Mouse (Mus musculus) lung, postnatal 4 days (tissue): ENCODE measurements around the gene Alkbh3.

Experiments
- DNase-seq, 2 experiments: peaks; one replicate each; pipeline ENCODE4 v3.0.0; 2021

The Alkbh3 gene

DNA sequence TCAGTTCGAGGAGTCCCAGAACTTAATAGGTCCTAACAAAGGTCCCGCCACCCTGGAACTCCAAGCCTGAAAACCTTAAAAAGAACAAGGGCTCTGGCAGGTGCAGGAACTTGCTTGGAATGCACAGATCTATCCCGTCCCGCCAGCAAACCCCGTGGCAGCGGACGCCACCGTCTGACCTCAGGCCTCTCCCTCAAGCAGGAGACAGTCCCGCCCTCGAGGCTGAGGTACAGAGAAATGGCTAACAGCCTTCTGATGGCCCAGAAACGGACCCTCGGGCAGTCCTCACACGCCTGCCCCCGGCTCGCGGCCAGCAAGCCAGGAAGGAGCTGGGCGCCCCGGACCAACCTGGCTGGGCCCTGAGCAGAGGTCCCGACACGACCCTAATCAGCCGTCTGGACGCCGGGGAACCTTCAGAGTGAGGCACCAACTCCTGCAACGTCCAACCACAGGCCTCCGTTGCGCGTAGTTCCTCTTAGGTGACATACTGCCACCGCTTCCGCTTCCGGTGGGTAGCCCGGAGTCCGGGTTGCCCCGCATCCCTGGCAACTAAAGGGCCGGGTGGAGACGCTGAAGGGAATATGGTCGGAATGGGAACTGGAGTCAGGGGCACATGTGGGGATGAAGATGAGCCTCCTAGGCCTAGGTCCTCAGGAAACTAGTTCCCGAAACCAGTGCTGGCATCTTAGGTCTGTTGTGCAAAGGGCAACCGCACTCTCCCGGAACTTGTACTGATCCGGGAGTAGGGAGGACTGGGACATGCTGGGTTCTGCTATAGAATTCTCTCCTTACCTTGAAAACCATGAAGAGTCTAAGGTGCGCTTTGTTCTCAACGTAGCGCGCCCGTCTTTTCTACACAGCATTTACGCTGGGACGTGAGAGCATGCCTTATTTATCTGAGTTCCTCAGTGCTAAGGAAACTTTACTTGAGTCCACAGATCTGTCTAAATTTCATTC is at the start of gene Alkbh3:
TSS of gene Alkbh3 (minus strand) at position 473 of the 957 bp plus-strand sequence.
- DNase-seq: peak; percentile 94 to 96

DNA sequence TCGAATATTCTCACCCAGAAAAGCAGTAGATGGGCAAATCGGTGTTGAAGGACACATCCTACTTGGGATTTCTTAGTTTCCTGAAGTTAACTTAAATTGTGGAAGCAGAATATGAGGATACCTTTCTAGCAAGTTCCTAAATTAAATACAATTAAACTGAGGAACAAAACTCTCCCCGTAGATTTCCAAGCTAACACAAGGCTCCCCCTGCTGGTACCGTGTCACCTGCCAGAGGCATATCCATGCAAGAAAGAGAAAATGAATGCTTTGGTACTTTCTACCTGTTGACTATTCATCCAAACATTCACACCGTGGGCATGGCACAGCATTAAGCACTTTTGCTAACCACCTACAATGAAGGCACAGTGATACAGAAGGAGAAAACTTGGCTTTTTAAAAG is 48.9 kb upstream of the Alkbh3 start:
- peak in 1 of 2 experiments; percentile 12 for DNase-seq

DNA sequence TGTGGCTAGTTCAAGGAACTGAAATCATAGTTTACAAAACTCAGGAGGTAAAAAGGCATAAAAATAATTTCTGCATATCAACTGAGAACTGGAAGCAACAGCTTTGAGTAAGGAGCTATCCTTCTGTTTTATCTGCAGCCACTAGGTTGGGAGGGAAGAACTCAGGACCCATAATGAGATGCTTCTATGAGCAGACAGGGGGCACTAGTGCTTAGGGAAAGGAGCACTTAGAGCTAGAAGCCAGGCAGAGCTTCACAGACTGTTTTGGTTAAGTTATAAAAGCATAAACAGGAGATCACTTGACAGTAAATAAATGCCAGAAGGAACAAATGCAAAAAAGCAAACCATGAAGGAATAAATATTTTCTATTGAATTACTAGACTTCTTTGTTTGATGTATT is 44.2 kb upstream of the Alkbh3 start:
- peak in 1 of 2 experiments; percentile 39 for DNase-seq

DNA sequence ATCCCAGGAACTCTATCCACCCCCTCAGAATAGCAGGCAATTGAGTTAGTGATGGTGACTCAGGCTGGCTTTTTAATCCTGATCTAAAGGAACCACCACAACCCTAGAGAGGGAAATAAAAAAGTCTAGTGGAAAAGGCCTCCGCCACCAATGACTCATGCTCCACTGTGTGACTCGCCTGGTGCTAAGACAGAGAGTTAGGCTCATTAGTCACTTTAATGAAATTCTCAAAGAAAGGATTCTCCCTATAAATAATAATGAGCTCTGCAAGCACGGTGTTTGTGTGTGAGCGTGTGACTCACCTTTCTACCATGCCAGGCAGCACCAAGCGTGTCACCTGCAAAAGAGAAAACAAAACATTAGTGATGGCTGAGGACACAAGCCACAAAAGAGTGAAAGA is 41.3 kb upstream of the Alkbh3 start:
- no peak for DNase-seq

GRCm38 (mm10) chr2:94050901-94051300 is 40.3 kb upstream of the Alkbh3 start:
- no peak for DNase-seq

GRCm38 (mm10) chr2:94049471-94050176 is 39.0 kb upstream of the Alkbh3 start:
- DNase-seq: no peak

- no peak for DNase-seq
Measured at GRCm38 (mm10) chr2:94048733-94049470, 38.3 kb upstream of the Alkbh3 start.

GRCm38 (mm10) chr2:94048271-94048670 is 37.7 kb upstream of the Alkbh3 start:
- no peak for DNase-seq

DNA sequence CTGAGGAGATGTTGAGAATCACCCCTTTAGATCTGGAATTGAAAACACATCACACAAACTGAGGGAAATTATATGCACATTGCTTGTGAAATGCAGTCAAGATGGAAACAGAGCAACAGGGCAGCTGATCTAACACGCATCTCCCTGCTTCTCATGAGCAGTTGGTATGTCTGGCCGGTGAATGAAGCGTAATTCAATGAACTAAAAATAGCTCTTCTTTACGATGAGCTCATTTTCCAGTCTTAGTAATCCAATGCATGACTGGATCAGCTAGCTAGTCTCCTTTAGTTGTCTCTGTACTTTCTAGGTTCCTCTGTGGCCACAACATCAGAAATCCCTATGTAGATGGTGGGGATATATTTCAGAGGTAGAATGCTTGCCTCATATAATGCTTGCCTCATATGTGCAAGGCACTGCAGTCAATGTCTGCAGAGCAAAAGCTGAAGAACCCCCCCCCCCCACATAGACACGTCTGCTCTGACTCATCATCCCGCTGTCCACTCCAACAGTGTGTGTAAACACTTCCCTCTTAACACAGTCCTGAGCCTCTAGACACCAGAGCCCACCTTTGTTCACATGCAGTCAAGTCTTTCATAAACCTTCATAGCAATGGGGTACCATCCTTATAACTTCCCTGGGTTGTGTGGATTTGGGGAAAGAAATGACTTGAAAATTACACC is 34.9 kb upstream of the Alkbh3 start:
- DNase-seq: no peak

GRCm38 (mm10) chr2:94044174-94044573 is 33.6 kb upstream of the Alkbh3 start:
- DNase-seq: no peak

DNA sequence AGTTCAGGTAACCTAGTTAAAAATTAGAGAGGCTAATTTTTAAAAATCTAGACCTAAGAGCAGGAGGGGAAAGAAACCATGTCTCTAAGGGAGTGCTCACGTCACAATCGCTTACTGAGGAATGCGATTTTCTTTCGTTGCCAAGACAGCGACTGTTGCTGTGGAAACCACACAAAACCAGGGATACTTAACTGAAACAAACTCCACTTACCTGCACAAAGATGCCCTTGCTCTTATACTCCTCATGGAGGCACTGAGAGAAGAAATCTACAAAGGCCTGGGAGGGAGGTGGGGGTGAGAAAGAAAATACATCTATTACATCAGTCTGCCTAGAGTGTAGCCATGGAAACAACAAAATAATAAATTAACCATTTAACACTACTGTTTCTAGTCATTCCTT is 33.1 kb upstream of the Alkbh3 start:
- DNase-seq: no peak

DNA sequence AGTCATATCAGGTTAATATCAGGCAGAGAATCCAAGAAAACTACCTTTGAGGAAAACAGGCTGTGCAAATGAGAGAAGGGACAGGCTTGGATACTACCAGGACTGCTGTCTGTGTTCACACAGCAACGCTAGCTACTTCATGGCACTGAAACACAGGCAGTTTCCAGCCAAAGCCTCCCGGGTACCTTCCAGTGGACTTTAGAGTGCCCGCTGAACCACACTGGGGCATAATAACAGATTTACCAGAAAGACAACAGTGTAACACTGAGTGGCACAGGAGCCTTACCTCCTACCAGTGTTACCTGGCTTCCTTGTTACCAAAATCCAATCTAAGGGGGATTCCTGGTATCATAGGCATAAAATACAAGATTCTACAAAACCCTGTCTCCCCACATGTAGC is 31.9 kb upstream of the Alkbh3 start:
- DNase-seq: no peak

- DNase-seq: no peak
Measured at GRCm38 (mm10) chr2:94040391-94041125, 30.0 kb upstream of the Alkbh3 start.

GRCm38 (mm10) chr2:94035428-94036331 is 25.1 kb upstream of the Alkbh3 start:
- DNase-seq: peak; percentile 30 to 74

DNA sequence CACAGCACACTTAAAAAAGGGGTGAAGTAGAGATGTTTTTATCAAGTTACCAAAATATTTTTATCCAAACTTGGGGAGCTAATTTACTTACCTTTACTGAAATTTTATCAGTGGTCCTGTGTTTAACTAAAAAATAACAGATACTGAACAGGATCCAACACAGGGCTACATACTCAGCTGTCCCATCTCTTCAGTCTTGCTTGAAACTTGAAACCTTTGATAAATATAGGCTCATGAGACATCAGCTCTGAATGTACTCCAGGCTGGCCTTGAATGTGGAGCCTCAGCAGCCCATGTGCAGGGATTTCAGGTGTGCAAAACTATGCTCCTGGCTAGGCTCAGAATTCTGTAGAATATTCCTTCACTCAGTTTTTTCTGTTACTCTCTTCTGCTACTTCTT is 20.0 kb upstream of the Alkbh3 start:
- DNase-seq: no peak

DNA sequence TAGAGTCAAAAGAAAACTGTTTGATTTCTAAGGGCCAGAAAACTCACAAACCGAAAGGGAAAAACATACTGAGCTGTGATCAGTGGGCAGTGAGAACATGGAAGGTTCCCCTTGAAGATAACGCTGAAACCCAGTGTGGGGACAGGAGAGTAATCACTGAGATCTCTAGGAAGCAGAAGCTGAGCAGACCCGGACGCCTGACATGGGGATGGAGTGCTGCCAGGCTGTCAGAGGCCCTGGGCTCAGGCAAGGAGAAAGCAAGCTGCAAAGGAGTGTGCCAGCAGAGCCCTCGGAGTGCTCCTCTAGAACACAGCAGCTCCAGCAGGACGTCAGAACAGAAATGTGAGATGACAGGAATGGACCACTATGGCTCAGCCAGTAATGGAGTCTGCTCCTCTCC is 14.0 kb upstream of the Alkbh3 start:
- DNase-seq: no peak

- peak; percentile 68 to 88 for DNase-seq
Measured at GRCm38 (mm10) chr2:94002331-94002730, 8.3 kb downstream of the Alkbh3 start.

DNA sequence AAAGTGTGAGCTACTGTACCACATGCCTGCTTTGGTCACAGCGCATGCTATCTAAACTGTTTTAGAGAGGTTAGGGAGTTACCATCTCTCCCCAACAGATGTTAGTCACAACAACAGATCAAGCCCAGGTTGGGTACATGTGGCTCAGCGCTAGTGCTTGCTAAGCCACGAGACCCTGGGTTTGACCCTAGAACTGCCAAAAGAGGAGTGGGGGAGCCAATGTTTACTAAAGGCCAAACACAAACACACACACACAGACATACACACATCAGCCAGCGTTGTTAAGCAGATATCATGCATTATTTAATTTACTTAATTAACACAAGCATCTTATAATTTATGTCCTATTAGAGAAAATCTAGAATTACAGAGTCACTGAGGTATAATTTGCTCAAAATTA is 8.7 kb downstream of the Alkbh3 start:
- DNase-seq: no peak

DNA sequence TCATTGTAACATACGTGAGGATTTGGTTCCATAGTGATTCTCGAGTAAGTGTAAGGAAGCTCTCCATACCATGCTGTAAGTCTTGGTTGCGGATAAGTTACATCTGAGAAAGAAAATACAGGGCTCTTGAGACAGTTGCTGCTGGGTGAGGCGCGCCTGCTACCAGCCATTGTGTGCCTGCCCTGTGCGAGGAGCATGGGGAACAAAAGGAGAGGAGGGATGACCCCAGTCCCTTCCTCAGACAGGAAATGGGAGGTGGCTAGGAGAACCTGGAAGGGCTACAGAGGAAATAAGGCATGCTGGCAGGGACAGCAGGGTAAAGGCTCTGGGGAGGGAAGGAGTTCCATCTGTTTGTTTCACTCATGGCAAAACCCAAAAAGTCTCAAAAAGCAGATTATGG is 9.2 kb downstream of the Alkbh3 start:
- DNase-seq: peak; percentile 49 to 58

DNA sequence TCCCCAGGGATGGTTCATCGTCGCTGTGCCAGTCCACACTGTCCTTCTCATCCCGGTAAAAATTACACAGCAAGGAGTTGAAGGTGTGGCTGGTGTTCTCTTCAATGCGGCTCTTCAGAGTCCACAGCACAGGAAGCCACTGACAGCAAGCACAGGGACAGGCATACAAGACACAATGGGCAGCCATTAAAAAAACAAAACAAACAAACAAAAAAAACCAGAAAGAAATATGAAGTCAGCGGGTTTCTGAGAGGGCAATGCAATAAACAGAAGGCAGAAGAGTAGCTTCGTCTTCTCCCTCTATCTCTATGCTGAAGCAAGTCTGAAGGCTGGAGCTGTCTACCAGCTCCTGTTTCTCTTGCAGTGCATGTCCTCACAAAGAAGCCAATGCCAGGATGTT is 14.4 kb downstream of the Alkbh3 start, which contains the start of gene Gm27027:
TSS of gene Gm27027 (minus strand) at position 101 of the 400 bp plus-strand sequence.
- DNase-seq: no peak

DNA sequence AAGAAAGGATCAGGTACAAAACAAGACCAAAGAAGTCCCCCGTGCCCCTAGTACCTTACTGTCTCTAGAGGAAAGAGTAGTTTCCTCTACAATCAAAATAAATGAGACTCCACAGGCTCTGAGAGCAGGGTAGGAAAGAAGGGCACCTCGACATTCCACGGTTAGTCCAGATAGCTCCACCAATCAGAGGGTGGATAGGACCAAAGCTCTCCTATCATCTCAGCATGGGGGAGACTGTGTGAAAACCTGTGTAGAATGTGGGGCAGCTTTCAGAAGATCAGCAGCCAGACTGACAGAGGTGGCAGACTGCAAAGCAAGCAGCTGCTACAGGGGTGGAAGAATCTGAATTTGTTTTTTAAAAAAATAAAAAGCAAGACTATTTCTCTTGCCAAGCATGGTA is 17.8 kb downstream of the Alkbh3 start:
- DNase-seq: no peak
